Mouse (Mus musculus): ENCODE measurements at regions not wholly inside any gene's neighbourhood (a gene's known extent, or its start where the extent isn't known, plus 50 kb on each side); places are given as distances from the start of the nearest gene placed in this dataset.

DNA sequence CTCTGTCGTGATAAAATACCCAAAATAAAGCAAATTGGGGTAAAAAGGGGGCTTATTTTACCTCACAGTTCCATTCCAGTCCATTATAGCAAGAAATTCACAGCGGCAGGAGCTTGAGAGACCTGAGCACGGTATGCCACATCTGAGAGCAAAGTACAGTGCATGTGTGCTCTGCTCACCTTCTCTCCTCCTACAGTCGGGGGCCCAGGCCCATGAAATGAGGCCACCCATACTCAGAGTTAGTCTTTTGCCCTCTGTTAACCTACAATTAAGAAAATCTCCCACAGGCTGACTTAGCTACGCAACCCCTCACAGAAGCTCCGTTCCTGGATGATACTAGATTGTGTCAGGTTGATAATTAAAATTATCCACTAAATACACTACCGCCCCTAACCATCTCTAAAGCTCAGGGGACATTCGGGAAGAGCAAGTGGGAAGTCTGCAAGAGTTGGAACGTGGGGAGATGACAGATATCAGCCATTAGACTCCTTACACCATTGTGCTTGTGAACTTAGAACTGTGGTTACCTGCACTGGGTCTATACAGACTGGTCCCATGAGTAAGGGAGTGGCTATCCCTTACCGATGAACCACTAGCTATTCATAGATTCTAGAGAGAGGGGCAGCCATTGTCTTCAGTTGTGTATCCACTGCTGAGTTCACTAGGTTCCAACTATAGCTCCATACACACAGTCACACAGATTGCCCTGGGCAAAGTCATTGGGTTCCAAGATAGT lies 139.3 kb upstream of the Il12b start:
- TF ChIP-seq EP300 (IDR thresholded peaks at IDR 0.05) (no peak), CTCF (IDR thresholded peaks at IDR 0.05) (no peak)

All from lung, postnatal 0 days (tissue).